Mouse (Mus musculus): Measurements from ENCODE around the gene Gnas. TPM values are rescaled to one million over a fixed set of nuclear protein-coding genes. Genes with fewer than 3 reads are reported as not detected.

Gene Gnas
- total RNA-seq (2015), result 518 and 554 TPM in 2 replicates
- total RNA-seq (2017), result 238 and 262 TPM in 2 replicates

- ATAC-seq (ENCODE audit: poor library complexity, severe bottlenecking), result 0 out of 2 replicates have a peak, but pooled peaks have one; percentile 34
Observed at GRCm38 (mm10) chr2:174284011-174284410, at the start of gene Gnas. Gene Gnas (plus strand): TSS chr2:174284320.

- no peak for ATAC-seq (ENCODE audit: poor library complexity, severe bottlenecking)
Observed at GRCm38 (mm10) chr2:174242431-174242830, 41.7 kb upstream of the Gnas start.

DNA sequence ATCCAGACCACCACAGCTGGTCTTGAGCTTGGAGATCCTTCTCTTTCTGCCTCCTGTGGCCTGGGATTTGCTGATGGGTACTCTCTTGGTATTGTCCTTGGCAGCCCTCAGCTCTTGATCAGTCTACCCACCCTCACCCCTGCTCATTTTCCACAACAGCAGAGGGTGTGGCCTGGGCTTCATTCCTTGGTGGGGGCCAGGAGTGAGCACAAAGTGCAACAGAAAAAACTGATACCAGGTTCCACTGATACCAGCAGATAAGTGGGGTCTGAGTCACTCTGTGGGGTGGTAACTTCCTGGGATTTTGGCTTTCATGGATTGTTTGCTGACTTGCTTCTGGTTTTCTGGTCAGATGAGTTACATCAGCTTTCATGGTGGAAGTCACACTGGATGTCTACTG is 32.2 kb upstream of the Gnas start:
- no peak for ATAC-seq (ENCODE audit: poor library complexity, severe bottlenecking)

DNA sequence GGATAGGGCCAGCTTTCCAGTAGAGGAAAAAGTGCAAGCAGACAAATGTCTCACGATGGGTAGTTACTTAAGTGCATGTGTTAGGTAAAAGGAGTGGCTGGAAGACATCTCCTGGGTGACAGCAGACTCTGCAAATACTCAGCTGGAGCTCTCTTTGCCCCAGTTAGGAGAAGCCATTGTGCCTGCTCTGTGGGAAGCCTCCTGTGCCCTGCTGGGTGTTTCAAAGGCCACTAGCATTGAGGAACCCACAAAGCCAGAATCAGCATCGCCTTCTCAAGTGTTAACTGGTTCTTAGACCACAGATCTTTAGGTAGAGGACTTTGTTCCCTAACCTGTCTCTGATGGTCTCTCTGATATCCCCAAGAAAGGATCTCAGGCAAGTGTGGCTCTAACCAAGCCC is 26.8 kb upstream of the Gnas start:
- no peak for ATAC-seq (ENCODE audit: poor library complexity, severe bottlenecking)

DNA sequence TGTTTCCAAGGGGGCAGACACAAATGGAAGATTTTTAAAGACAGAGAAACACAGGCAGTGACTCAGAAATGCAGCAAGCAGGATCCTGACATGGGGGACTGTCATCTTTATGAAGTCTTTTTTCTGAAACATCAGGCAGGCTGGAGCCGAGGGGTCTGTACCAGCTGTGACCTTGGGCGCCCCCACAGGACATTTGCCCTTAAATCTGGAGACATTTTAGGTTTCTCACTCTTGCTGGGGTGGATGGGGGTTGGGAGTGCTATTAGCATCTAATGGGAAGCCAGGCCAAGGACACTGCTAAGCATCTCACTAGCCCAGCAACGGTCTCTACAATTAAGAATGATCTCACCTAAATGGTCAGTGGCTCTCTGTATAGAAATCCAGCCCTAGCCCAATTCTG is 24.1 kb upstream of the Gnas start:
- ATAC-seq (ENCODE audit: poor library complexity, severe bottlenecking), result no peak

DNA sequence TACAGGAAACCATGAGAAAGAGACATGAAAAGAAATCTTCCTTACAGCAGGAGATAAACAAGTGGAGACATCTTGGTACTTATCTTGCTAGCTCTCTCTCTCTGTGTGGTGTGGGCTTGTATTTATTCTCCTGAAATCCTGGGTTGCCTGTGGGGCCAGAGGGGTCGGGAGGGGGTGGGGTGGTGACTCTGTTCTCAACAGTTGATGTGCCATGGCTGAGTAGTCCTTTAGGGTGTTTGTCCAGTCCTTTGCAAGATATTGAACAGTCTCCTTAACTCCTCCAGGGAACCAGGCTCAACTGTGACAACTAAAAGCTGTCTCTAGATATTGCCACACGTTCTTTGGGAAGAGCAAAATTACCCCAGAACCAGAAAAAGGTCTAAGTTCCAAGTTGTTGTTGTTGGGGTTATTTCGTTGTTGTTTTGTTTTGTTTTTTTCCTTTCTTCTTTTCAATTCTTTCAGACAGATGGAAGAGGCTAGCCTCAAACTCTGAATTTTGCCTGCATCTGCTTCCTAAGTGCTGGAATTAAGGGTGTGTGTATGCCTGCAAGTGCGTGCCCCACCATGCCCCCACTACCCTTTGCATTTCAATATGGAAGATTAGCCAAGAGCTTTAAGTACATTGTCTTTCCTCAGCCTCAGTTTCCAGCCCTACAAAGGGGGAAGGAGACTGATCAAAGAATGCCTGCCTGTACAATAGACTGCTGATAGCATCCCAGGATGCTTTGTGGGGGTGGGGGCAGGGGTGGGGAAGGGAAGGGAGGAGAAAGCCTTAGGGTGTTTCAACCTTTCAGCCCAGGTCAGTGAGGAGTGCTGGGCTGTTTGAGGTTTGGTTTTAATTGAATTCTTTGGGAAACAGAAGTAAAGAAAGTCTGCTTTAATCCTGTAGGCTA is 23.0 kb upstream of the Gnas start:
- ATAC-seq (ENCODE audit: poor library complexity, severe bottlenecking), result no peak

- no peak for ATAC-seq (ENCODE audit: poor library complexity, severe bottlenecking)
Observed at GRCm38 (mm10) chr2:174261801-174262200, 22.3 kb upstream of the Gnas start.

GRCm38 (mm10) chr2:174263110-174263815 is 20.9 kb upstream of the Gnas start:
- no peak for ATAC-seq (ENCODE audit: poor library complexity, severe bottlenecking)

GRCm38 (mm10) chr2:174264248-174264647 is 19.9 kb upstream of the Gnas start:
- ATAC-seq (ENCODE audit: poor library complexity, severe bottlenecking), result no peak

GRCm38 (mm10) chr2:174270416-174270815 is 13.7 kb upstream of the Gnas start:
- ATAC-seq (ENCODE audit: poor library complexity, severe bottlenecking), result no peak

DNA sequence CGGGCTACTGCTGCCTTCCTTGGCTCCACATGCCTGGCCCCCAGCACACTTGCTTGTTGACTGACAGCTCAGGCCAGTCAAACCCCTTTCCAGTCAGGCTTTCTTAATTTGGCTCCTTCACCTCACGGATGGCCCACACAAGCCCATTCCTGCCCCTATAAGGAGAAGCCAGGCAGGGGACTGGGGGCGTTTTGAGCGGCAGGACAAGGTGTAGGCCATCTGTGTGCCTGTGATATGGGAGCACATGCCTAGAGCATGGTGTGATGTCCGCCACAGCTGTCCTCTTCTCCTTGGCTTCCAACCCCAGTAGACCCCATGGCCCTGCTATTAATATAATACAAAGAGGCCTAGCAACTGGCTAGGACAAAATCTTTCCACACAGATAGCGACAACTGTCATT is 12.7 kb upstream of the Gnas start:
- ATAC-seq (ENCODE audit: poor library complexity, severe bottlenecking), result no peak

- ATAC-seq (ENCODE audit: poor library complexity, severe bottlenecking), result no peak
Observed at GRCm38 (mm10) chr2:174273131-174273530, 11.0 kb upstream of the Gnas start.

- ATAC-seq (ENCODE audit: poor library complexity, severe bottlenecking), result no peak
Observed at GRCm38 (mm10) chr2:174273961-174274360, 10.2 kb upstream of the Gnas start.

DNA sequence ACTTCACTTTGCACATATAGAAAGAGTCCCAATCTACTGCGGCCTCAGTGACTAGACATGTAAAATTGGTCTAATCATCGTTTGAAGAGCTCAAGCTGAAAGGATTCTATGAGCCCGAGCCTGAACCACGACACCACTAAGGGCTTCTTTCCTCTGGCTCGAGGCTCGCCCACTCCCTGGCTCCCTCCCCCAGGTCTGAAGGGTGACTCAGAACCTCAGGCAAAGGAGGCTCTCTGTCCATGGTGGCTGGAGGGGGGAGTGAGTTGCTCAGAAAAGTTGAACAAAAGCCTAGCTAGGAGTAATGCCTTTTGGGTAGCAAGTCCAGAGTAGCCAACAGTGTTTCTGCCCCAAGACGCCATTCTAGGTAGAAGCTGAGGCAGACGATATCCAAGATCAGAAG is 4.3 kb upstream of the Gnas start:
- ATAC-seq (ENCODE audit: poor library complexity, severe bottlenecking), result no peak

GRCm38 (mm10) chr2:174283341-174283740 is 779 bp upstream of the Gnas start:
- no peak for ATAC-seq (ENCODE audit: poor library complexity, severe bottlenecking)

DNA sequence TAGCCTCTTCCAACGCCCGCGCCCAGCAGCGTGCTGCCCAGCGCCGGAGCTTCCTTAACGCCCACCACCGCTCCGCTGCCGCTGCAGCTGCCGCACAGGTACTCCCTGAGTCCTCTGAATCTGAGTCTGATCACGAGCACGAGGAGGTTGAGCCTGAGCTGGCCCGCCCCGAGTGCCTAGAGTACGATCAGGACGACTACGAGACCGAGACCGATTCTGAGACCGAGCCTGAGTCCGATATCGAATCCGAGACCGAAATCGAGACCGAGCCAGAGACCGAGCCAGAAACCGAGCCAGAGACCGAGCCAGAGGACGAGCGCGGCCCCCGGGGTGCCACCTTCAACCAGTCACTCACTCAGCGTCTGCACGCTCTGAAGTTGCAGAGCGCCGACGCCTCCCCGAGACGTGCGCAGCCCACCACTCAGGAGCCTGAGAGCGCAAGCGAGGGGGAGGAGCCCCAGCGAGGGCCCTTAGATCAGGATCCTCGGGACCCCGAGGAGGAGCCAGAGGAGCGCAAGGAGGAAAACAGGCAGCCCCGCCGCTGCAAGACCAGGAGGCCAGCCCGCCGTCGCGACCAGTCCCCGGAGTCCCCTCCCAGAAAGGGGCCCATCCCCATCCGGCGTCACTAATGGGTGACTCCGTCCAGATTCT is 812 bp downstream of the Gnas start:
- ATAC-seq (ENCODE audit: poor library complexity, severe bottlenecking), result no peak

GRCm38 (mm10) chr2:174285921-174286470 is 1.9 kb downstream of the Gnas start:
- 0 out of 2 replicates have a peak, but pooled peaks have one; percentile 13 for ATAC-seq (ENCODE audit: poor library complexity, severe bottlenecking)

DNA sequence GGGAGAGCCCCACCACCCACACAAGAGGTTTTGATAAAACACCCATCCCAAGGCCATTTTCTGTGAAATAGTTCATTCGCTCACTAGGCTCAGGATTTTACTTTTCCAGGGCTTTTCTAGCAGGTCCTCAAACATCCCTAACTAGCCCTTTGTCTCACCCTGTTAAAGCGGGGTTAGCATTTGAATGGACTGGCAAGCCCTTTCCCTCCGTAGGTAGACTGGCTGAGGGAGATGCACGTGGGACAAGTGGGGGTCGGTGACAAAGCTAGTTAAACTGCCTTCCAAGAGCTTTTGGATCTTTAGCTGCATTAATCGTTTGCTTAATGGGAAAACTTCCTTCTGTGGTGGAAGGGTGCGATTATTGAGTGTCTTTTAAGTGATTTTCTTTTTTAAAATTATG is 3.8 kb downstream of the Gnas start:
- no peak for ATAC-seq (ENCODE audit: poor library complexity, severe bottlenecking)

DNA sequence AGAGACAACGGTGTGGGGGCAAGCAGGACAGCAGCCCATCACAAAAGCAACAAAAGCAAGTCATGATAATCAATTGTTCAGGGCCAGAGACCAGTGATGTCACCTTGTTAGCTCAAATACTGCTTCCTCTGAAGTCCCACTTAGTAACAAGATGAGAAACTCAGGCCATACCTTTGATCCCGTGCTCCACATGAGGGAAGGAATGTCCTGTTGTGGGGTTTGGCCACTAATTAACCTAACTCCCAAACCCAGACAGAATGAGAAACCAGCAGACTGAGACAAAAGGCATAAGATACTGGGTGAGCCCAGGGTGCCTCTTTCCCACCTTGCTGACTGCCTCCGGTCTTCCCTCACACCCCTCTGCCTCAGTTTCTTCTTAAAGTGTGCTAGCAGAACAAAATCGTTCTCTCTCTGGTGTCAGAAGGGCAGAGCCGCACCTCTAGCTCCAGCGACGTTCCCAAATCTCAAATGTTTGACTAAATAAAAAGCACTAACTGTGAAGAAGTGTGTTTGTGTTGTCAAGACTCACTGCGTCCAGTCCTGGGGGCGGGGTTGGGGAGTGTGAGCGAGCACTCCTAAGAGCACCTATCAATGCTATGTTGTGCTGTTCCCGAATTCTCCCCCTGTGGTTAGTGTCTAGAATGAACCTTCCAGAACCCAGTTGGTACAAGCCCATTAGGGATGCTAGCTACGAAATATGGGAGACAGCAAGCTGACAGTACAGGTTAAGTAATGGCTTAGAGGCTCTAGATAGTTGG is 4.7 kb downstream of the Gnas start:
- no peak for ATAC-seq (ENCODE audit: poor library complexity, severe bottlenecking)

- ATAC-seq (ENCODE audit: poor library complexity, severe bottlenecking), result no peak
Observed at GRCm38 (mm10) chr2:174291029-174291661, 7.0 kb downstream of the Gnas start.

Data from megakaryocyte, adult 5-6 weeks (primary cell).